Mouse (Mus musculus): Measurements from ENCODE around the gene Ttc25. TPM values are rescaled to one million over a fixed set of nuclear protein-coding genes. Genes with fewer than 3 reads are reported as not detected.
"Not testable (repeated sequence)": the region's sequence is repeated elsewhere in the genome, so short reads cannot be mapped to it uniquely, and the experiment has no call there.

Gene Ttc25
- total and polyA plus RNA-seq, 2 experiments from 2014 or later, result 1.5 to 1.8 TPM

- no peak for TF ChIP-seq CTCF (IDR thresholded peaks at IDR 0.05; ENCODE audit: low read depth)
- H3K9me3 ChIP-seq (ENCODE audit: low read length), result no peaks in the 10 kb centered on the region
These were observed 17.7 kb upstream of the Ttc25 start, which contains the start of gene Acly for GRCm38 (mm10) chr11:100527458-100528374. Gene Acly, minus strand, starts transcription at chr11:100528000.

DNA sequence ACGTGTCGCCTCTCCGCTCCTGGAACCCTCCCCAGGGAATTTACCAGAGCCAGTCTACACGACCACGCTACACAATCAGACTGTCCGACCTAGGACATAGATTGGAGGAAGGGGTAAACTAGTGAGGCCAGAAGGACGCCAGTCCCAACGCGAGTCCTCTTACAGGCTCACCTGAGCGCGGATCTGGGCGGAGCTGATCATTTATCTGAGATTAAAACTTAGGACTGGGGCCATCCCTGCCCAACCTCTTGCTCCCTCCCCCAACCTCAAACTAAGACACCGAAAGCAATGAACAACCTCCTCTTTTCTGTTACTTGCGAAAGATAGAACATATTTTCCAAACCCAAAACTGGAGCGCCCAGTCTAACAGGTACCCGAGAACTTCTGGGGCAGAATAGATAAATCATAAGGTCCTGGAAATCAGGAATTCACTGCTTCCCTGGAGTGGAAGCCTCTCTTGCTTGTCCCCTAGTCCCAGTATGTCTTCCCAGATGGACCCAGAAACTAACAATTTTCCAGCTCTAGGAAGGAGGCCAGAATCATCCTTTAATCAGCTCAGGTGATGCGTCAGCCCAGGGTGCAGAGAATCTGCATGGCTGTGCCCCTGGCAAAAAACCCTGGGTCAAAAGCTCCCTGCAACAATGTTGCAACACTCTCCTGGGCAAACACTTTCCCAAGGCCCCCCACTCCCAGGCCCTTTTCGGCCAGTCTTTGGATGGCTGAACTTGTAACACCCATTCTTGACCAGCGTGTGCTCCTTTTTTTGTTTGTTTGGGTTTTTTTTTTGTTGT is 16.8 kb upstream of the Ttc25 start:
- Histone ChIP-seq H3K4me1 (ENCODE audit: insufficient read depth, low read length) (peaks cover 28% of the 10 kb centered on the region), H3K36me3 (ENCODE audit: insufficient read depth, low read length) (peaks cover 5% of the 10 kb centered on the region; the same call in 1 of the 2 replicates), H3K4me3 (ENCODE audit: low read length) (peak overlapping the region; percentile 89), H3K27me3 (ENCODE audit: insufficient read depth, low read length) (no peaks in the 10 kb centered on the region), H3K4me2 (ENCODE audit: low read depth, low read length) (peak overlapping the region; percentile 93), H3K9me3 (ENCODE audit: low read length) (no peaks in the 10 kb centered on the region), H3K27ac (peak overlapping the region; percentile 88), H3K9ac (replicated peaks; ENCODE audit: low read length) (peak overlapping the region; percentile 79)
- 24% methylated on average over 19 of the region's 19 CpGs for WGBS
- ATAC-seq (no peak), DNase-seq (ENCODE audit: low spot score) (no peak)
- no peak for TF ChIP-seq CTCF (IDR thresholded peaks at IDR 0.05; ENCODE audit: low read depth)

More at GRCm38 (mm10) chr11:100527458-100528374, 17.7 kb upstream of the Ttc25 start, which contains the start of gene Acly:
- Histone ChIP-seq H3K36me3 (ENCODE audit: insufficient read depth, low read length) (peaks cover 12% of the 10 kb centered on the region; the same call in 1 of the 2 replicates), H3K27me3 (ENCODE audit: insufficient read depth, low read length) (no peaks in the 10 kb centered on the region), H3K4me2 (ENCODE audit: low read depth, low read length) (peak within 1 kb of the TSS; percentile 93), H3K4me3 (ENCODE audit: low read length) (peak within 1 kb of the TSS; percentile 89), H3K27ac (peak within 1 kb of the TSS; percentile 88), H3K9ac (replicated peaks; ENCODE audit: low read length) (peak within 1 kb of the TSS; percentile 79), H3K4me1 (ENCODE audit: insufficient read depth, low read length) (peaks cover 28% of the 10 kb centered on the region)
- ATAC-seq (peak; percentile 99), DNase-seq (ENCODE audit: low spot score) (peak; percentile 99)
- under 1% methylated on average over 46 of the region's 54 CpGs for WGBS

GRCm38 (mm10) chr11:100533871-100534270 is 11.5 kb upstream of the Ttc25 start:
- Histone ChIP-seq H3K4me2 (ENCODE audit: low read depth, low read length) (no peak overlapping the region), H3K9me3 (ENCODE audit: low read length) (no peaks in the 10 kb centered on the region), H3K4me3 (ENCODE audit: low read length) (no peak overlapping the region), H3K9ac (replicated peaks; ENCODE audit: low read length) (no peak overlapping the region), H3K4me1 (ENCODE audit: insufficient read depth, low read length) (no peaks in the 10 kb centered on the region), H3K36me3 (ENCODE audit: insufficient read depth, low read length) (no peaks in the 10 kb centered on the region), H3K27ac (no peak overlapping the region), H3K27me3 (ENCODE audit: insufficient read depth, low read length) (no peaks in the 10 kb centered on the region)
- DNase-seq (ENCODE audit: low spot score) (no peak), ATAC-seq (no peak)
- TF ChIP-seq CTCF (IDR thresholded peaks at IDR 0.05; ENCODE audit: low read depth), result no peak
- 50% methylated on average over 6 of the region's 6 CpGs for WGBS

DNA sequence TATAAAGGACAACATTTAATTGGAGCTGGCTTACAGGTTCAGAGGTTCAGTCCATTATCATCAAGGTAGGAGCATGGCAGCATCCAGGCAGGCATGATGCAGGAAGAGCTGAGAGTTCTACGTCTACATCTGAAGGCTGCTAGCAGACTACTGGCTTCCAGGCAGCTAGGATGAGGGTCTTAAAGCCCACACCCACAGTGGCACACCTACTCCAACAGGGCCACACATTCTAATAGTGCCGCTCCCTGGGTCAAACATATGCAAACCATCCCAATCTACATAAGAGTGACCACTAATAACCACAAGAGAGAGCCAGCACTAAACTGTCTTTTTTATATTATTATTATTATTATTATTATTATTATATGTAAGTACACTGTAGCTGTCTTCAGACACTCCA is 11.0 kb upstream of the Ttc25 start:
- H3K4me1 ChIP-seq (ENCODE audit: insufficient read depth, low read length); DNase-seq (ENCODE audit: low spot score); H3K9me3 ChIP-seq (ENCODE audit: low read length); H3K27ac ChIP-seq; H3K27me3 ChIP-seq (ENCODE audit: insufficient read depth, low read length); H3K36me3 ChIP-seq (ENCODE audit: insufficient read depth, low read length); ATAC-seq; H3K4me2 ChIP-seq (ENCODE audit: low read depth, low read length); H3K9ac ChIP-seq (replicated peaks; ENCODE audit: low read length); H3K4me3 ChIP-seq (ENCODE audit: low read length): not testable (repeated sequence)
- WGBS, result 87% methylated on average over 2 of the region's 2 CpGs

GRCm38 (mm10) chr11:100534821-100535220 is 10.6 kb upstream of the Ttc25 start:
- not testable (repeated sequence) for H3K9ac ChIP-seq (replicated peaks; ENCODE audit: low read length); H3K27ac ChIP-seq; ATAC-seq; H3K4me3 ChIP-seq (ENCODE audit: low read length); H3K4me1 ChIP-seq (ENCODE audit: insufficient read depth, low read length); H3K27me3 ChIP-seq (ENCODE audit: insufficient read depth, low read length); DNase-seq (ENCODE audit: low spot score); H3K36me3 ChIP-seq (ENCODE audit: insufficient read depth, low read length); H3K4me2 ChIP-seq (ENCODE audit: low read depth, low read length); H3K9me3 ChIP-seq (ENCODE audit: low read length)
- 87% methylated on average over 6 of the region's 6 CpGs for WGBS

DNA sequence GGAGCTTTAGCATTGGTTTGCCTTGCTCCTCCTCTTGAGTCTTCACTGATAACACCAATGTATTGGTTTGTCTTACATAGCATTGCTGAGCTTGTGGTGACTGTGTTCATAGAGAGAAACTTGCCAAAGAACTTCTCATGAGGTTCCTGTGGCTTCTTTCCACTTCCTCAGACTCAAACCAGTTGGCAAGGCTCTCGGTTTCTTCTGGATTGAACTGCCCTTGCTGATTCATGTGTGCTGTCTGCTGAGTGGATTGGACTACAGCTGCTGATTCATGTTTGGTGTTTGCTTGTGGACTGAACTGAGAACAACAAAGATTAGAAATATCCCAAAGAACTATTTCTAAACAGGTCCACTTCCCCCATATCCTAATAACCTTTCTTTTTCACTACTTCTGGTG is 9.4 kb upstream of the Ttc25 start:
- TF ChIP-seq CTCF (IDR thresholded peaks at IDR 0.05; ENCODE audit: low read depth), result no peak
- Histone ChIP-seq H3K4me1 (ENCODE audit: insufficient read depth, low read length) (no peaks in the 10 kb centered on the region), H3K9ac (replicated peaks; ENCODE audit: low read length) (no peak overlapping the region), H3K27ac (no peak overlapping the region), H3K36me3 (ENCODE audit: insufficient read depth, low read length) (no peaks in the 10 kb centered on the region), H3K27me3 (ENCODE audit: insufficient read depth, low read length) (no peaks in the 10 kb centered on the region), H3K9me3 (ENCODE audit: low read length) (no peaks in the 10 kb centered on the region), H3K4me3 (ENCODE audit: low read length) (no peak overlapping the region), H3K4me2 (ENCODE audit: low read depth, low read length) (no peak overlapping the region)
- 82% methylated on average over 1 of the region's 1 CpGs for WGBS
- DNase-seq (ENCODE audit: low spot score) (no peak), ATAC-seq (no peak)

All from hindbrain, postnatal 0 days (tissue).